Mouse (Mus musculus) limb, embryonic 15.5 days (tissue): ENCODE data around the gene Pspc1. TPM values are rescaled to one million over a fixed set of nuclear protein-coding genes. Genes with fewer than 3 reads are reported as not detected.

Source experiments
- ATAC-seq: fragments of 200-750 bp; cut with Nextera tagmentation; 2 replicates; pipeline ENCODE4 v1.8.0; 2017; ENCODE audit warnings: low read depth, moderate TSS enrichment; ENCODE audit not compliant: insufficient number of reproducible peaks, low FRiP score, low TSS enrichment
- H3K27ac ChIP-seq: fragments of 300-500 bp; sonication (generic); 2 replicates; pipeline ENCODE4 v1.5.1; 2015; ENCODE audit warnings: moderate library complexity, mild to moderate bottlenecking, inconsistent platforms
- H3K27me3 ChIP-seq: fragments of 300-500 bp; sonication (generic); 2 replicates; pipeline ENCODE4 v1.6.1; 2015; ENCODE audit warnings: inconsistent platforms
- H3K36me3 ChIP-seq: fragments of 300-500 bp; sonication (generic); 2 replicates; pipeline ENCODE4 v1.6.1; 2015; ENCODE audit warnings: inconsistent platforms
- H3K4me1 ChIP-seq: fragments of 300-500 bp; sonication (generic); 2 replicates; pipeline ENCODE4 v1.6.1; 2015; ENCODE audit warnings: inconsistent platforms
- H3K4me2 ChIP-seq: fragments of 300-500 bp; sonication (generic); 2 replicates; pipeline ENCODE4 v1.6.1; 2015; ENCODE audit warnings: mild to moderate bottlenecking, inconsistent platforms
- H3K4me3 ChIP-seq: fragments of 300-500 bp; sonication (generic); 2 replicates; pipeline ENCODE4 v1.5.1; 2015; ENCODE audit warnings: mild to moderate bottlenecking, inconsistent platforms
- H3K9ac ChIP-seq: fragments of 300-500 bp; sonication (generic); 2 replicates; pipeline ENCODE4 v1.6.1; 2015; ENCODE audit warnings: inconsistent platforms
- H3K9me3 ChIP-seq: fragments of 300-500 bp; sonication (generic); 2 replicates; pipeline ENCODE4 v1.6.1; 2016; ENCODE audit warnings: inconsistent platforms
- WGBS: fragments of 180-500 bp; shearing (Covaris S2); methylation state at CpG from one replicate; pipeline ENCODE4 v1.1.7; 2015; 5-methylcytosine and 5-hydroxymethylcytosine counted together
- polyA plus RNA-seq: library from polyadenylated mRNA; unstranded; fragments of >200 nt; fragmentation: Nextera tagmentation; extraction: Ambion mirVana; gene quantifications from 2 replicates; pipeline ENCODE4 v1.2.1, GENCODE M21; 2015

Pspc1 gene
- polyA plus RNA-seq, 1 experiment from 2014 or later = 25.2 TPM

- Histone ChIP-seq H3K36me3 (peaks cover 81% of the 10 kb centered on the region), H3K4me2 (no peak overlapping the region), H3K27me3 (no peaks in the 10 kb centered on the region), H3K9ac (no peak overlapping the region), H3K4me1 (no peaks in the 10 kb centered on the region), H3K9me3 (no peaks in the 10 kb centered on the region), H3K27ac (no peak overlapping the region), H3K4me3 (no peak overlapping the region)
- no peak for ATAC-seq
- WGBS = 76% methylated on average over 1 of the region's 1 CpGs
Observed at GRCm38 (mm10) chr14:56689766-56690165, 88.3 kb downstream of the Pspc1 start.

- ATAC-seq = no peak
- WGBS = 88% methylated on average over 1 of the region's 1 CpGs
- Histone ChIP-seq H3K4me2 (no peak overlapping the region), H3K9ac (no peak overlapping the region), H3K9me3 (no peaks in the 10 kb centered on the region), H3K4me1 (no peaks in the 10 kb centered on the region), H3K4me3 (no peak overlapping the region), H3K27ac (no peak overlapping the region), H3K27me3 (no peaks in the 10 kb centered on the region), H3K36me3 (peaks cover 80% of the 10 kb centered on the region)
Observed at GRCm38 (mm10) chr14:56689116-56689515, 89.0 kb downstream of the Pspc1 start.

- no peaks in the 10 kb centered on the region for H3K4me1 ChIP-seq
- no peak overlapping the region for H3K4me3 ChIP-seq
- H3K27ac ChIP-seq = no peak overlapping the region
- no peak for ATAC-seq
- no peak overlapping the region for H3K9ac ChIP-seq
- H3K36me3 ChIP-seq = peaks cover 69% of the 10 kb centered on the region
- H3K27me3 ChIP-seq = no peaks in the 10 kb centered on the region
- WGBS = 29% methylated on average over 1 of the region's 1 CpGs
- no peaks in the 10 kb centered on the region for H3K9me3 ChIP-seq
- no peak overlapping the region for H3K4me2 ChIP-seq
Observed at GRCm38 (mm10) chr14:56685426-56685825, 92.7 kb downstream of the Pspc1 start.

Other genes with a start within 250 kb of the Pspc1 start
- 7.6 and 7.9 TPM in 2 replicates for gene Cenpj, start 202.9 kb downstream of the Pspc1 start, polyA plus RNA-seq
- gene Parp4, start 202.7 kb downstream of the Pspc1 start, polyA plus RNA-seq = 3.6 and 4.8 TPM in 2 replicates
- gene Mphosph8, start 110.1 kb downstream of the Pspc1 start, polyA plus RNA-seq = 21.8 and 24.1 TPM in 2 replicates
- gene Zmym5, start 33.4 kb upstream of the Pspc1 start, polyA plus RNA-seq = 25.9 and 26.4 TPM in 2 replicates
- 34.0 and 38.2 TPM in 2 replicates for gene Zmym2, start 108.3 kb upstream of the Pspc1 start, polyA plus RNA-seq